Mouse (Mus musculus): ENCODE data around the gene B4gat1. TPM values are rescaled to one million over a fixed set of nuclear protein-coding genes. Genes with fewer than 3 reads are reported as not detected.

Gene B4gat1
- polyA plus RNA-seq, 1 experiment: 0.15 TPM

DNA sequence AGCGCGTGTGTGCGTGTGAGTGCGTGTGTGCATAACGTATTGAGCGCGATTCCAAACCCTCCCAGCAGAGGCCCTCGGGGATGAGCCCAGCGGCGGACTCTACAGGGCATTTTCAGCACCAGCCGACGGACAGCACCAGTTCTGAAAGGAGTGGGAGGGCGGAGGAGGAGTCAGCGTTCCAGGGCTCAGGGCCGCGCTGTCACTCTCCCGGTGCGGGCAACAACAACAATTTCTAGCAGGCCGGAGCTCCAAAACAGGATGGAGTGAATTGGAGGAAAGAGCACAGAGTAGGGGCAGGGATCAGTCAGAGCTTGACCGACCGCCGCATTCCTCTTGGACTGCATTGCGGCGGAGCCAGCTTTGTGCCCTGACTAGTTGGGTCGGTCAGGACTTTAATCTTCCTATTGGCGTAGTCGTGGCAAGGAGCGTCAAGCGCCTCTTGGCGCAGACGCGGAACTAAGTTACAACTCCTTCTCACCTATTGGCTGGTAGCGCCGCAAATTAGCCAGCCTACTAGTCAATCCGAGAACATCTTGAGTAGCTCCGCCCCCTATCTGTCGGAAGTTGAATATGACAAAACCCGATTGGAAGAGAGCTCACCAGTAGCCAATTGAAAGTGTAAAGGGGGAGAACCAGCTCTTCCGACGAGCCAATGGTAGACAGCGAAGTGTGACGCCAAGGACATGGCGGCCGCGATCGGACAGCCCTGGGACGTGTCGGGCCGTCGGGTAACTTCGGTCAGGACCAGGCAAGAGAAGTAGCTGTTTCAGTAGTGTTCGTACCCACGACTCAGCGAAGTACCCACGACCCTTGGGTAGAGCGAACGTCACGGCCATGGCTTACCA lies 49.5 kb downstream of the B4gat1 start, which contains the start of gene Yif1a:
Yif1a (plus strand) TSS at position 655 of the 845 bp plus-strand sequence.
- peaks cover 4% of the 10 kb centered on the region; the same call in 1 of the 2 replicates for H3K9me3 ChIP-seq (ENCODE audit: control insufficient read depth, low read length)
- H3K4me1 ChIP-seq (ENCODE audit: control insufficient read depth): peaks cover 42% of the 10 kb centered on the region
- H3K27me3 ChIP-seq (ENCODE audit: control insufficient read depth): peaks cover 44% of the 10 kb centered on the region
- TF ChIP-seq GATA1 (IDR thresholded peaks at IDR 0.05; ENCODE audit: low read length) (no peak), TAL1 (IDR thresholded peaks at IDR 0.05; ENCODE audit: low read length) (no peak)
- peaks cover 34% of the 10 kb centered on the region for H3K36me3 ChIP-seq (ENCODE audit: control insufficient read depth)
- peak within 1 kb of the TSS; percentile 76 for H3K4me3 ChIP-seq (replicated peaks)

DNA sequence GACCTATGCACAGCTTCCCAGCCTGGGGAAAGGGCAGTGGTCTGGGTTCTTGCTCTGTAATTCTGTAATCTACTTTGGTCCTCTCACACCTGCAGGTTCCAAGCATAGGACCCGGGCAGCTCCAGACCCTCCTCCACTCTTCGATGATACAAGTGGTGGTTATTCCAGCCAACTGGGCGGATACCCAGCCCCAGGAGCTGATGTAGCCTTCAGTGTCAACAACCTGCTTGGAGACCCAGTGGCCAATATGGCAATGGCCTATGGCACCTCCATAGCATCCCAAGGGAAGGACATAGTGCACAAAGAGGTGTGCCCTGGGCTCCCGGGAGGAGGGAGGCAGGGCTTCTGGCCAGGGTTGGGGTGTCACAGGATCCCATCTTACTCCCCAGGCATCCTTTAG lies 50.7 kb downstream of the B4gat1 start:
- TF ChIP-seq TAL1 (IDR thresholded peaks at IDR 0.05; ENCODE audit: low read length) (no peak), GATA1 (IDR thresholded peaks at IDR 0.05; ENCODE audit: low read length) (no peak)
- Histone ChIP-seq H3K4me1 (ENCODE audit: control insufficient read depth) (peaks cover 51% of the 10 kb centered on the region), H3K4me3 (replicated peaks) (peak overlapping the region; percentile 76), H3K36me3 (ENCODE audit: control insufficient read depth) (peaks cover 39% of the 10 kb centered on the region), H3K9me3 (ENCODE audit: control insufficient read depth, low read length) (peaks cover 4% of the 10 kb centered on the region; the same call in 1 of the 2 replicates), H3K27me3 (ENCODE audit: control insufficient read depth) (peaks cover 33% of the 10 kb centered on the region)

Other genes with a start within 250 kb of the B4gat1 start
- gene Rbm4, start 244.9 kb upstream of the B4gat1 start, polyA plus RNA-seq (2012): 1.1 and 1.6 TPM in 2 replicates
- 0.19 and 0.62 TPM in 2 replicates for gene Gm21992, start 227.2 kb upstream of the B4gat1 start, polyA plus RNA-seq (2012)
- 3.8 and 5.1 TPM in 2 replicates for gene Rbm14, start 227.2 kb upstream of the B4gat1 start, polyA plus RNA-seq (2012)
- gene Ccs, start 199.5 kb upstream of the B4gat1 start, polyA plus RNA-seq (2012): 19.1 and 28.1 TPM in 2 replicates
- 0.01 TPM in 1 of 2 replicates, not detected in the other for gene Ccdc87, start 199.5 kb upstream of the B4gat1 start, polyA plus RNA-seq (2012)
- gene Ctsf, start 183.7 kb upstream of the B4gat1 start, polyA plus RNA-seq (2012): 12.0 and 15.6 TPM in 2 replicates
- gene Actn3, start 160.9 kb upstream of the B4gat1 start, polyA plus RNA-seq (2012): 0.07 and 0.20 TPM in 2 replicates
- 1.1 and 1.2 TPM in 2 replicates for gene Zdhhc24, start 160.2 kb upstream of the B4gat1 start, polyA plus RNA-seq (2012)
- 0.33 and 0.50 TPM in 2 replicates for gene Bbs1, start 132.2 kb upstream of the B4gat1 start, polyA plus RNA-seq (2012)
- gene Dpp3, start 110.5 kb upstream of the B4gat1 start, polyA plus RNA-seq (2012): 4.8 and 6.0 TPM in 2 replicates
- not detected in 2 replicates for gene Peli3, start 95.7 kb upstream of the B4gat1 start, polyA plus RNA-seq (2012)
- 5.3 and 5.9 TPM in 2 replicates for gene Mrpl11, start 76.7 kb upstream of the B4gat1 start, polyA plus RNA-seq (2012)
- gene Npas4, start 48.5 kb upstream of the B4gat1 start, polyA plus RNA-seq (2012): not detected in 2 replicates
- gene Slc29a2, start 15.0 kb upstream of the B4gat1 start, polyA plus RNA-seq (2012): 0.02 and 0.03 TPM in 2 replicates
- gene AC124502.3, start 65 bp downstream of the B4gat1 start, polyA plus RNA-seq (2012): 0.03 and 0.04 TPM in 2 replicates
- gene Brms1, start 2.5 kb downstream of the B4gat1 start, polyA plus RNA-seq (2012): 4.1 and 7.0 TPM in 2 replicates
- gene Rin1, start 11.7 kb downstream of the B4gat1 start, polyA plus RNA-seq (2012): 0.03 and 0.13 TPM in 2 replicates
- 0.06 and 0.11 TPM in 2 replicates for gene Cd248, start 29.3 kb downstream of the B4gat1 start, polyA plus RNA-seq (2012)
- gene Tmem151a, start 46.7 kb downstream of the B4gat1 start, polyA plus RNA-seq (2012): 0.02 TPM in 1 of 2 replicates, not detected in the other
- 0.79 and 0.94 TPM in 2 replicates for gene Yif1a, start 49.7 kb downstream of the B4gat1 start, polyA plus RNA-seq (2012)
- gene Cnih2, start 59.7 kb downstream of the B4gat1 start, polyA plus RNA-seq (2012): 0.12 and 0.17 TPM in 2 replicates
- 16.9 and 17.0 TPM in 2 replicates for gene Rab1b, start 68.2 kb downstream of the B4gat1 start, polyA plus RNA-seq (2012)
- 0.52 and 1.2 TPM in 2 replicates for gene Klc2, start 79.7 kb downstream of the B4gat1 start, polyA plus RNA-seq (2012)
- 2.6 and 2.7 TPM in 2 replicates for gene Pacs1, start 234.3 kb downstream of the B4gat1 start, polyA plus RNA-seq (2012)